Mouse (Mus musculus): ENCODE data around the gene Cdh11. TPM values are rescaled to one million over a fixed set of nuclear protein-coding genes. Genes with fewer than 3 reads are reported as not detected.

Gene Cdh11
- polyA plus RNA-seq, 2 experiments = 178 to 245 TPM

- Histone ChIP-seq H3K4me2 (replicated peaks; ENCODE audit: low read depth, low read length, severe bottlenecking) (no peak overlapping the region), H3K9me3 (ENCODE audit: control insufficient read depth, low read length) (no peaks in the 10 kb centered on the region), H3K27me3 (ENCODE audit: control insufficient read depth, insufficient read depth, low read length) (no peaks in the 10 kb centered on the region), H3K4me1 (ENCODE audit: control insufficient read depth, insufficient read depth, low read length) (peaks cover 35% of the 10 kb centered on the region), H3K4me3 (replicated peaks; ENCODE audit: low read length) (no peak overlapping the region), H3K27ac (replicated peaks; ENCODE audit: low read depth, low read length) (no peak overlapping the region), H3K36me3 (ENCODE audit: control insufficient read depth, insufficient read depth, low read length) (peaks cover 33% of the 10 kb centered on the region), H3K9ac (ENCODE audit: low read depth, low read length, severe bottlenecking) (no peak overlapping the region)
- ATAC-seq (ENCODE audit: low FRiP score, low read depth) (no peak), DNase-seq (ENCODE audit: low spot score) (no peak)
- 82% methylated on average over 7 of the region's 7 CpGs for WGBS
- no peak for TF ChIP-seq POLR2A (IDR thresholded peaks at IDR 0.05; ENCODE audit: borderline replicate concordance, extremely low read depth, insufficient read depth, insufficient read length)
Measured at GRCm38 (mm10) chr8:102738961-102739487, 46.4 kb downstream of the Cdh11 start.

DNA sequence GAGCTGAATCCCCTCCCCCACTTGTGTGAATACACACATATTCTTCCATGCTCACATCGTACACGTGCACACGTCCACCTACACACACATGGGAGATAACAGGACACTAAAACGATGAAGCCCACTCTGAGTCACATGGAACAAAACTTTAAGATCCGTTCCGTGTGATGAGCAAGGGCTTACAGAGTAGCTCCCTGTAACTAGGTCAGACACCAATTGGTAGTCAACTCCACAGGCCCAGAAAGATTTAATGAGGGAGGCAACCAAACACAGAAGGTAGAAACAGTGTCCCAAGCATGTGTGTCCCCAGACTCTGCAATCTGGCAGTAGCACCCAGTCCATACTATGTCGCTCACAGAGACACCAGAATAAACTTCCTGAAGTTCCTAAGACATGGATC, 47.0 kb downstream of the Cdh11 start:
- no peak overlapping the region for H3K4me2 ChIP-seq (replicated peaks; ENCODE audit: low read depth, low read length, severe bottlenecking)
- no peak overlapping the region for H3K9ac ChIP-seq (ENCODE audit: low read depth, low read length, severe bottlenecking)

GRCm38 (mm10) chr8:102734419-102734818, 51.0 kb downstream of the Cdh11 start:
- TF ChIP-seq POLR2A (IDR thresholded peaks at IDR 0.05; ENCODE audit: borderline replicate concordance, extremely low read depth, insufficient read depth, insufficient read length) = no peak
- H3K4me2 ChIP-seq (replicated peaks; ENCODE audit: low read depth, low read length, severe bottlenecking) = no peak overlapping the region
- H3K4me3 ChIP-seq (replicated peaks; ENCODE audit: low read length) = no peak overlapping the region
- H3K27ac ChIP-seq (replicated peaks; ENCODE audit: low read depth, low read length) = no peak overlapping the region
- peaks cover 32% of the 10 kb centered on the region for H3K36me3 ChIP-seq (ENCODE audit: control insufficient read depth, insufficient read depth, low read length)
- H3K9ac ChIP-seq (ENCODE audit: low read depth, low read length, severe bottlenecking) = no peak overlapping the region
- H3K9me3 ChIP-seq (ENCODE audit: control insufficient read depth, low read length) = no peaks in the 10 kb centered on the region
- H3K4me1 ChIP-seq (ENCODE audit: control insufficient read depth, insufficient read depth, low read length) = peaks cover 10% of the 10 kb centered on the region; the same call in 1 of the 2 replicates
- WGBS = 78% methylated on average over 1 of the region's 1 CpGs
- no peaks in the 10 kb centered on the region for H3K27me3 ChIP-seq (ENCODE audit: control insufficient read depth, insufficient read depth, low read length)
- ATAC-seq (ENCODE audit: low FRiP score, low read depth) (no peak), DNase-seq (ENCODE audit: low spot score) (no peak)

More for the DNA sequence above, 47.0 kb downstream of the Cdh11 start:
- H3K27ac ChIP-seq (replicated peaks; ENCODE audit: low read depth, low read length) = no peak overlapping the region
- no peak for TF ChIP-seq POLR2A (IDR thresholded peaks at IDR 0.05; ENCODE audit: borderline replicate concordance, extremely low read depth, insufficient read depth, insufficient read length)
- H3K27me3 ChIP-seq (ENCODE audit: control insufficient read depth, insufficient read depth, low read length) = no peaks in the 10 kb centered on the region
- peaks cover 35% of the 10 kb centered on the region for H3K4me1 ChIP-seq (ENCODE audit: control insufficient read depth, insufficient read depth, low read length)
- 90% methylated on average over 7 of the region's 7 CpGs for WGBS
- H3K36me3 ChIP-seq (ENCODE audit: control insufficient read depth, insufficient read depth, low read length) = peaks cover 37% of the 10 kb centered on the region
- no peak for DNase-seq (ENCODE audit: low spot score)
- no peak overlapping the region for H3K4me3 ChIP-seq (replicated peaks; ENCODE audit: low read length)
- ATAC-seq (ENCODE audit: low FRiP score, low read depth) = no peak
- no peaks in the 10 kb centered on the region for H3K9me3 ChIP-seq (ENCODE audit: control insufficient read depth, low read length)

DNA sequence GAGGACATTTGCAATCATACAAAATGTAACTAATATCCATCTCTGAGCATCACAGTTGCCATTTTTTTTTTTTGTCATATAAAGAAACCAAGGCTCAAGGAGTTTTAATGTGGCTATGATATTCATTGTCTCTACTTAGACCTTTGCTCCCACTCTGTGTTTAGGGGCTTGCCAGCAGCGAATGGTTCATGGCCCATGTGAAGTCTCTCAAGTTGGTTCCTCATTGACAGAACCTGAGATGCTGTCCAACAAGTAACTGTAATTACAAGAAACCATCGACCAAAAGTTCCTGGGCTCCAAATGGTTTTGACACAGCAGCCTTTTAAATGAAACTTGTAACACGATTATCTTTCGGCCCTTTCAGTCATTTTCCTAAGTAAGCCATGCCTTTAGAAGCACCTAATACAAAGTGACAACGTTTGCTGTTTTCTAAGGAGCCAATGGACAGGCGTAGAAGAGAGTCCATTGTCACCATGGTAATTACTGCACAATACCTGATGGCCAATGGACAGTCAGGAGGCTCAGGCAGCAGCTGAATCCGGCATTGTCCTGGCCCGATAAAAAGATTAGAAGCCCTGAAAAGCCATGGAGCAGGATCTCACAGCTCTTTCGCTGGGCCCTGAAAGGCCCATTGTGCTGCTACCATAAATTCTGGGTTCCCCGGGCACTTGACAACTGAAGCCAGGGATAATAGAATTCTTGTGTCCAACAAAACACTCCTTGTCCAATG, 59.1 kb downstream of the Cdh11 start:
- no peak for TF ChIP-seq POLR2A (IDR thresholded peaks at IDR 0.05; ENCODE audit: borderline replicate concordance, extremely low read depth, insufficient read depth, insufficient read length)
- H3K9me3 ChIP-seq (ENCODE audit: control insufficient read depth, low read length) = no peaks in the 10 kb centered on the region
- H3K4me2 ChIP-seq (replicated peaks; ENCODE audit: low read depth, low read length, severe bottlenecking) = no peak overlapping the region
- no peaks in the 10 kb centered on the region for H3K4me1 ChIP-seq (ENCODE audit: control insufficient read depth, insufficient read depth, low read length)
- DNase-seq (ENCODE audit: low spot score) (no peak), ATAC-seq (ENCODE audit: low FRiP score, low read depth) (no peak)
- no peak overlapping the region for H3K27ac ChIP-seq (replicated peaks; ENCODE audit: low read depth, low read length)
- H3K9ac ChIP-seq (ENCODE audit: low read depth, low read length, severe bottlenecking) = no peak overlapping the region
- no peaks in the 10 kb centered on the region for H3K27me3 ChIP-seq (ENCODE audit: control insufficient read depth, insufficient read depth, low read length)
- 85% methylated on average over 10 of the region's 10 CpGs for WGBS
- H3K36me3 ChIP-seq (ENCODE audit: control insufficient read depth, insufficient read depth, low read length) = peaks cover 11% of the 10 kb centered on the region; the same call in 1 of the 2 replicates
- no peak overlapping the region for H3K4me3 ChIP-seq (replicated peaks; ENCODE audit: low read length)

DNA sequence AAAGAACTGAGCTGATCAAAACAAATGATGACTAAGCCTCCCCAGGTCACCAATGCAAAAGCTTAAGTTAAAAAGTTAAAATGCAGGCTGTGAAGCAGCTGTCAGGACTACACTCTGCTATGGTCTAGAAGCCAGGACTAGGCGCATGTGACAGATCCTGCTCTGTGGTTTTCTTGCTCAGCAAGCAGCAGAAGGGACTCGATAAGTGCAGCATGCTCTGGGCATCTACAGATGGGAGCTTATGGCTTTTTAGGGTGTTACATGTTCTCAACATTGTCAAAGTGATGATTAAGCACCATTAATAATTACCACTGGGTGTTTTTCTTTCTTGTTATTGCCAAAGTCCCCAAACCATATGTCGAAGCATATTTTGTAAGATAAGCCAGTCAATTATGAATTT, 59.9 kb downstream of the Cdh11 start:
- no peak for DNase-seq (ENCODE audit: low spot score)
- H3K4me3 ChIP-seq (replicated peaks; ENCODE audit: low read length) = no peak overlapping the region
- no peak overlapping the region for H3K9ac ChIP-seq (ENCODE audit: low read depth, low read length, severe bottlenecking)
- TF ChIP-seq POLR2A (IDR thresholded peaks at IDR 0.05; ENCODE audit: borderline replicate concordance, extremely low read depth, insufficient read depth, insufficient read length) = no peak
- peaks cover 11% of the 10 kb centered on the region; the same call in 1 of the 2 replicates for H3K36me3 ChIP-seq (ENCODE audit: control insufficient read depth, insufficient read depth, low read length)
- WGBS = 84% methylated on average over 3 of the region's 3 CpGs
- H3K27ac ChIP-seq (replicated peaks; ENCODE audit: low read depth, low read length) = no peak overlapping the region
- H3K4me2 ChIP-seq (replicated peaks; ENCODE audit: low read depth, low read length, severe bottlenecking) = no peak overlapping the region
- no peaks in the 10 kb centered on the region for H3K27me3 ChIP-seq (ENCODE audit: control insufficient read depth, insufficient read depth, low read length)
- H3K4me1 ChIP-seq (ENCODE audit: control insufficient read depth, insufficient read depth, low read length) = no peaks in the 10 kb centered on the region
- H3K9me3 ChIP-seq (ENCODE audit: control insufficient read depth, low read length) = no peaks in the 10 kb centered on the region
- no peak for ATAC-seq (ENCODE audit: low FRiP score, low read depth)

Measured in limb, embryonic 14.5 days (tissue).